Mouse (Mus musculus) cortical plate, adult 2 months (tissue): ENCODE measurements around the gene Lmx1b.

ENCODE experiments used
- CTCF ChIP-seq: fragments of 200-500 bp; IDR thresholded peaks from 2 replicates; pipeline ENCODE4 v1.5.1; 2011; ENCODE audit warnings: mild to moderate bottlenecking, control low read depth, low read length; ENCODE audit not compliant: insufficient read depth; ENCODE audit errors: extremely low read depth
- POLR2A ChIP-seq: fragments of 200-500 bp; IDR thresholded peaks from 2 replicates; pipeline ENCODE4 v1.6.1; 2011; ENCODE audit warnings: mild to moderate bottlenecking, low read length, control low read depth; ENCODE audit not compliant: insufficient read depth; ENCODE audit errors: extremely low read depth

DNA sequence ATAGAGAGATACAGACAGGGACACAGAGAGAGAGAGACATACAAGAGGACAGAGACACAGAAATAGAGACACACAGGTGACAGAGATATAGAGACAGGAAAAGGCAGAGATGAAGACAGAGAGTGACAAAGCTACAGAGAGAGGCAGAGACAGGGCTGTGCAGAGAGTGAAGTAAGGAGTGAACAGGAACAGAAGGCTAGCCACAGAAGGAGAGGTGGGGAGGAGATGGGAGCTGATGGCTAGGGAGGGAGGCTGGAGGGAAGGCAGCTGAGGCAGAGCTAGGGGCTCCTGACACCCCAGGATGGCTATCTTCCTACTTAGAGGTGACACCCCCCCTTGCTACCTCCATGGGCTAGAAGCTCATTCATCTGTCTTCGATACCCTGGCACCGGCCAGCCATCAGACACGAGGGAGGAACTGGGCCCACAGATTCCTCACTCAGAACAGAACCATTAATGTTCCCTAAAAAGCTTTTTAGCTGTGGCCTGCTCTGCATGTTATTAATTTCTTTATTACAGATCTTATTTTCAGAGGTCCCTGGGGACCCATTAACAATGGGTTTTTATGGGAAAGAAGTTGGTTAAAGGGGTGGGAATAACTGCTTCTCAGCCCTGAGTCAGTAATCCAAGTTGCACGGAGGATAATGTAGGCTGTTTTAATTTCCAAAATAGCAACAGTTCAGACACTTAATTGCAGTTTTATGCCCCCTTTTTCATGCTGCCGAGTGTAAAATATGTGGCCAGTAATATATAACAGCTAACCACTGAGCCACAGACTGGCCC, 114.8 kb downstream of the Lmx1b start:
- TF ChIP-seq CTCF, result no peak
- no peak for TF ChIP-seq POLR2A
